Mouse (Mus musculus) B cell, adult 2 months (primary cell): ENCODE measurements around the gene Cutc.

ENCODE experiments used
- DNase-seq, 2 experiments: peaks; one replicate each; pipeline ENCODE4 v3.0.0; 2022

Cutc gene

GRCm38 (mm10) chr19:43752489-43753225, at the start of gene Cutc, which contains the start of gene Cox15:
TSS of gene Cutc (plus strand) at chr19:43752996.
TSS of gene Cox15 (minus strand) at chr19:43753000.
- peak; percentile 95 to 96 for DNase-seq

DNA sequence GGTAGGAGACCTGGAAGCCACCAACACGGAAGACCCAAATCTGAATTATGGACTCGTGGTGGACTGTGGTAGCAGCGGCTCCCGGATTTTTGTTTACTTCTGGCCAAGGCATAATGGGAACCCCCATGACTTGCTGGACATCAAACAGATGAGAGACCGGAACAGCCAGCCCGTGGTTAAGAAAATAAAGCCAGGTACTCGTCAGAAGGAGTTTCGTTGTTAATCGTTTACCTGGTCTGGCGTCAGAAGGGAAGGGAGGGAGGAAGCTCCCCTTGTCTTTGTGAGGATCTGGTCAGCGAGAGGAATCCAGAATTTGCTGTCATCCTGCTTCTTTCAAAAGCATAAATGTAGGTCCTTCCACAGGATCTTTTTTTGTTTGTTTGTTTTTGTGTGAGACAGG, 48.6 kb upstream of the Cutc start:
- no peak for DNase-seq

GRCm38 (mm10) chr19:43704787-43705497, 47.9 kb upstream of the Cutc start:
- no peak for DNase-seq

- no peak for DNase-seq
Measured at GRCm38 (mm10) chr19:43708206-43708605, 44.6 kb upstream of the Cutc start.

- no peak for DNase-seq
Measured at GRCm38 (mm10) chr19:43709317-43709716, 43.5 kb upstream of the Cutc start.

- peak; percentile 73 to 76 for DNase-seq
Measured at GRCm38 (mm10) chr19:43711159-43711916, 41.5 kb upstream of the Cutc start.

- DNase-seq, result peak; percentile 27 to 30
Measured at GRCm38 (mm10) chr19:43711971-43712370, 40.8 kb upstream of the Cutc start.

DNA sequence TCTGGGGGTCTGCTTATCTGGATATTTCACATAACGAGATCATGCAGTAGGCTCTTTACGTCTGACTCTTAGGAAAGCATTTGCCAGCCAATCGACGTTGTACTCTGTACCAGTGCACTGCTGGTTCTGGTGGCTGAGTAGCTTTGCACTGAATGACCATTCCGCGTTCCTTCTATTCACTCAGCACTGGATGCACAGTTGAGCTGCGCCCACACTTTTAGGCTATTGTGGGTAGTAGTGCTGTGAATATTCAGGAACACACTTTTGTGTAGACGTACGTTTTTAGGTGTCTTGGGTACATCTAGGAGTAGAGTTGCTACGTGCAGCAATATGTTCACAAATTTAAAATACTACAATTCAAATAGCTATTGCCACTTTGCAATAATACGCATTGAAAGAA, 32.7 kb upstream of the Cutc start:
- no peak for DNase-seq

- DNase-seq, result no peak
Measured at GRCm38 (mm10) chr19:43722891-43723290, 29.9 kb upstream of the Cutc start.

DNA sequence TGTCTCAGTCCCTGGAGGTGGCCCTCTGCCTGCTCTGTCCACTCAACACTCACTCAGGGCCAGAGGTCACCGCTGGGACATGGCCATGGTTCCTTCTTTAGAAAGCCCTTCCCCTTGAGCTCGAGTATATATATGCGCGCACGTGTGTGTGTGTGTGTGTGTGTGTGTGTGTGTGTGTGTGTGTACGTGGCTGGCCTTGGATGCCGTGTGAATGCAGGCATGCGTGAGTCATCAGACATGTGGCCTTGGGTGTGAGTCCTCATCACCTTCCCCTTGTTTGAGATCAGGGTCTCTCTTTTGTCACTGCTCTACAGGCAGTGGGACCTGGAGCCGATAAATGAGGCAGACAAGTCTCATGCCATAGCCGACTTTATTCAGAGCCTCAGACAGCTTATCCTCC, 29.3 kb upstream of the Cutc start:
- no peak for DNase-seq

DNA sequence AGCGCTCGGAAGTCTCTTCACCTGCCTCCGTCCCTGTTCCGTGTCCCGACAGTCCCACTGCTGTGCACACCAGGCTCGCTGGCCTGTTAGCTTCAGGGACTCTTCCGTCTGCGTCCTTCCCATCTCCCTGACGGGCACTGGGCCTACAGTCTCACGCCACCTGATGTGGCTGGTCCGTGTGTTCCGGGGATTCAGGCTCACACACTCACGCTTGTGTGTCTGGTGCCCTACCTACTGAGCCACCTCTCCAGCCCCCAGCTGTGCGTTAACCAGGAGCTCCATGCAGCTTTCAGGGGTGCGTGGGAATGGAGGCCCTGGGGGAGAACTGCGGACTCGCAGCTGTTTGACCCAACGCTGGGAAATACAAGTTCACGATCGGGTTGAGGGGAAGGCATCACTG, 28.6 kb upstream of the Cutc start:
- no peak for DNase-seq

GRCm38 (mm10) chr19:43724821-43725220, 28.0 kb upstream of the Cutc start:
- no peak for DNase-seq

- DNase-seq, result peak; percentile 58 to 65
Measured at GRCm38 (mm10) chr19:43726510-43727146, 26.2 kb upstream of the Cutc start.

GRCm38 (mm10) chr19:43729296-43730036, 23.3 kb upstream of the Cutc start:
- DNase-seq, result no peak

DNA sequence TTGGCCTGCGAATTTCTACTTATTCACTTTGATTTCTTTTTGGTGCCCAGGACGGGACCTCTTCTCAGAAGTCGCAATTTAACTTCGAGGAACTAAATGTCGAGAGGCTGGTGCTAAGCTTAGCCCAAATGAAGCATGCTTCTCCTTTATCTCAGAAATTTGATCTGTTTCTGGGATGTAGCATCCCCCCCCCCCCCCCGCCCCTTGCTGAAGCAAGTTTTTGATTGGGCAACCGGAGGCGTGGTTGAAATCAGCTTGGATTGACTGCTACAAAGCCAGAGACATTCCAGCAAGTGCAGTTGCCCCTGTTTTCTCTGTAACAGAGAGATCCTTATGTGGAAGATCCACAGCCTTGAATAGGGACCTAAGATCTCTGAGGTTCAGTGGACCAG, 22.8 kb upstream of the Cutc start:
- no peak for DNase-seq

DNA sequence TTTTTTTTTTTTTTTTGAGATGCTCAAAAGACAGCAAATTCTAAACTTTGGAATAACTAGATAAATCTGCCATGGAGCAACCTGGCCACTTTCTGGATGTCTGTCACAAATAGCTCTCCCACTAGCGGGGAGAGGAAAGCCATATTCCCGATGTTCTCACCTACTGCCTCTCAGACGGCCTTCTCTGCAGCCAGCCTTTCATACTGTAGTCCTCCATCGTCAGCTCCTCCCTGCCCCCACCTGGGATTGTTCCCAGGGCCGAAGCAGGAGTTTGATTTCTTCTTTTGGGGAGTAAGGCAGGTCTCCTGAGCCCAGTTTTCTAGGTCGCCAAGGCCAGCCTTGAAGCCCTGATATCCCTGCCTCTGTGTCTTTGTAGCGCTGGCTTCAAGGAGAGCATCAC, 21.6 kb upstream of the Cutc start:
- DNase-seq, result no peak

DNA sequence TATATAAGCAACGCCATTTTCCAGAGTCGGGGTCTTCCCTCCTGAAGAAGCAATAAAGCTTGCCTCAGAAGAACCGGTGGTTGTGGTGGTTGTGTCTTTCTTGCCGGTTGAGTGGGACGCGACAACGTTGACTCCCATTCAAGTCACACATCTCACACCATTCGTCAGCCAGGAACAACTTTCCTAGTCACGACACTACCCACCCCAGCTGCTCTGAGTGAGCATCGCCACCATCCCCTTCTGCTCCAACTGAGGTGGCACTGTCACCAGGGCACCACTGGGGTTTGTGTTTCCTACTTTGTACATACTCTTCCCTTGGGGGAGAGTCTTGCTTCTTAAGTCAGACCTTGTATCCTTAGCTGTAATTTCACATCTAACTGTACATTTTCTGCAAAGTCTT, 14.4 kb upstream of the Cutc start:
- no peak for DNase-seq

- no peak for DNase-seq
Measured at GRCm38 (mm10) chr19:43743401-43743800, 9.4 kb upstream of the Cutc start.

GRCm38 (mm10) chr19:43745740-43746139, 7.1 kb upstream of the Cutc start:
- DNase-seq, result no peak

GRCm38 (mm10) chr19:43747877-43748276, 4.9 kb upstream of the Cutc start:
- DNase-seq, result no peak

DNA sequence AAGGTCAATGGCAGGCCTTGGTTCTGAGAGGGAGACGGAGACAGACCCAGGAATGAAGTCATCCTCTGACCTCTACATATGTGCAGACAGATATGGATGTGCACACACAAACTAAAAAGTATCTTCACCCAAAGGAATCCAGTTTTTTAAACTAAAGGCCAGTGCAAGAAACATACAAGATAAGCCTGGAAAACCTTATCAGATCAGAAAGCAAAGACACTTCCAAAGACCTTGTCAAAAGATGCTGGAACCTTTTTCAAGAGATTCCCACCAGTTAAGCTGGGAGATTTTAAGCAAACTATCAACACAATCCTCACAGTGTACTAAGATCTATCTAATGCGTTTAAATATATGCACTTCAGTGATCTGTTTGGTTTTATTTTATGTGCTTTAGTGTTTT, 2.8 kb upstream of the Cutc start:
- no peak for DNase-seq

DNA sequence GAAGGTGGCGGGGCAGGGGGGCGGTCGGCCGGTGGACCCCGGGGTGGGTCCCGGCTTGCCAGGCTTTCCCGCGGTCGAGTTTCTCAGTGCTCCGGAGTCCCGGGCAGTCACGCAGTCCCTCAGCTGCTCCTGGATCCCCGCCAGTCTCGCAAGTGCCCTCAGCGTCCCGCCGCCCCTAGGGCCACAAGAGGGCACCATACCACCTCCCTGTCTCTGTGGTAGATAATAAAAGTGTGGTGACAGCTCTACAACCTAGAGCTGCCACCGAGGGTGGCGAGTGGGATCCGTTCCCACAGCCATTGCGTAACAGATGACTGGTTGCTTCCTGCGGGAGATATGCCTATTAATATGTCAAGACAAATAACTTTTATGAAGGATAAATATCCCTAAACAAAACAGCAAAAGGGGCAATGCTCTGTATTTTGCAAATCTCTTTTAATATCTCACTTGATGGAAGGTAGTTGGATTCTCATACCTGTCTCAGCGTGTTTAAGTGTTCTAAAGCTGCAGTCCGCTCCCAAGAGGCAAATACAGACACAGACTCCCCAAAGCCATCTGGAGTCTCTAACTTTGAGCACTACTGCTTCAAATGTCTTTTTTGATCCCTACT, 535 bp downstream of the Cutc start:
- DNase-seq, result peak; percentile 91 to 92
